Comparison of ENCODE assay signal across 15 mouse cellular contexts in the genomic region with DNA sequence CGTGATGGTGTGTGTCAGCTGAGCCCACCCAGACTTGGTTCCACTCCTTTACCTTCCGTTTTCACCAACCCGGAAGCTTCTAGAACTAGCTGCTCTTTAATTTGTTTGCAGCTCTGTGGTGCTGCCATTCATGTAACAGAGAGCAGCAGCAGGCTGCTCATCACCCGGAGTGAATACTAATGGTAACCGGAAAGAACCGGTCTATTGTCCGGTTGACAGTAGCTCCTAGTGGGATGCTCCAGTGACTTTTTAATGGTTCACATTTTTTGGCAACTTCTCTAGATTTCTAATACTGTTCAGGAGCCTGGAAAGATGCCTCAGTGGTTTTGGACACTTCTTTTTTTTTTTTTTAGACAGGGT. TPM values are rescaled to one million over a fixed set of nuclear protein-coding genes. Genes with fewer than 3 reads are reported as not detected.
A peak's percentile ranks its signal among the peaks of the same experiment; 100 is the strongest.
DNase-seq lines count a peak whose midpoint lies in the region; ATAC-seq and TF ChIP-seq lines count a peak whose summit lies in the region.
"Had no signal": no experiment of that assay in that cellular context is flagged by ENCODE, and none has a peak within 500 bp of the region (broad histone marks: within the 10 kb centered on the region; RNA-seq: fewer than 3 reads in every experiment).

No protein-coding gene starts in this region.

- DNase-seq in frontal cortex, postnatal 25 days (ENCODE audit: low spot score in 2 of 2): no peak
- peak; percentile 19 for DNase-seq in neural tube, embryonic 11.5 days (ENCODE audit: low spot score)
- no peak for DNase-seq in neural tube, embryonic 10.5 days (ENCODE audit: extremely low spot score, low spot score)
- no peak for DNase-seq in heart, adult 9 months (ENCODE audit: low spot score in 2 of 2)
- DNase-seq in MN1 (ENCODE audit: low spot score): no peak

- TF ChIP-seq POLR2A in olfactory bulb, adult 2 months (IDR thresholded peaks at IDR 0.05; ENCODE audit: insufficient read depth, low read depth, low read length): no peak

- H3K36me3 ChIP-seq in neural tube, embryonic 11.5 days (ENCODE audit: control insufficient read depth, insufficient read depth, low read length): no peaks in the 10 kb centered on the region
- H3K36me3 ChIP-seq in intestine, postnatal 0 days (ENCODE audit: control insufficient read depth, insufficient read depth): no peaks in the 10 kb centered on the region
- H3K36me3 ChIP-seq: embryonic facial prominence, embryonic 15.5 days; limb, embryonic 10.5 days; liver, embryonic 12.5 days; lung, embryonic 15.5 days had no signal

- no peaks in the 10 kb centered on the region for H3K4me1 ChIP-seq in neural tube, embryonic 11.5 days (ENCODE audit: control insufficient read depth, insufficient read depth, low read length)
- H3K4me1 ChIP-seq in intestine, postnatal 0 days (replicated peaks; ENCODE audit: control insufficient read depth, insufficient read depth, low read length): no peaks in the 10 kb centered on the region
- H3K4me1 ChIP-seq in olfactory bulb, adult 2 months (ENCODE audit: control insufficient read depth, insufficient read depth, low read length): peaks cover 3% of the 10 kb centered on the region
- H3K4me1 ChIP-seq: embryonic facial prominence, embryonic 15.5 days; liver, embryonic 12.5 days; lung, embryonic 15.5 days had no signal

- no peak overlapping the region for H3K9ac ChIP-seq in neural tube, embryonic 11.5 days (ENCODE audit: low read length)
- no peak overlapping the region for H3K9ac ChIP-seq in intestine, postnatal 0 days (ENCODE audit: low read depth, low read length)
- H3K9ac ChIP-seq: embryonic facial prominence, embryonic 15.5 days; liver, embryonic 12.5 days; lung, embryonic 15.5 days had no signal

- no peaks in the 10 kb centered on the region for H3K27me3 ChIP-seq in neural tube, embryonic 11.5 days (ENCODE audit: control insufficient read depth, insufficient read depth, low read length)
- no peaks in the 10 kb centered on the region for H3K27me3 ChIP-seq in intestine, postnatal 0 days (replicated peaks; ENCODE audit: control insufficient read depth, insufficient read depth, low read length)
- H3K27me3 ChIP-seq: embryonic facial prominence, embryonic 15.5 days; lung, embryonic 15.5 days had no signal

- H3K4me3 ChIP-seq in neural tube, embryonic 11.5 days (ENCODE audit: low read depth, low read length): no peak overlapping the region
- no peak overlapping the region for H3K4me3 ChIP-seq in intestine, postnatal 0 days (ENCODE audit: low read depth, low read length)
- no peak overlapping the region for H3K4me3 ChIP-seq in olfactory bulb, adult 2 months (ENCODE audit: insufficient read depth, low read depth, low read length)
- H3K4me3 ChIP-seq: embryonic facial prominence, embryonic 15.5 days; limb, embryonic 10.5 days; liver, embryonic 12.5 days; lung, embryonic 15.5 days had no signal

- peak; percentile 27; the same call in 1 of the 2 replicates for ATAC-seq in frontal cortex, adult (ENCODE audit: low TSS enrichment)
- ATAC-seq in neural tube, embryonic 11.5 days (ENCODE audit: insufficient read depth, low FRiP score, low TSS enrichment): peak; percentile 16; the same call in 1 of the 2 replicates
- no peak for ATAC-seq in intestine, postnatal 0 days
- ATAC-seq: liver, embryonic 12.5 days had no signal

- no peak for TF ChIP-seq CTCF in intestine, postnatal 0 days (IDR thresholded peaks at IDR 0.05; ENCODE audit: low read depth)
- TF ChIP-seq CTCF in olfactory bulb, adult 2 months (IDR thresholded peaks at IDR 0.05; ENCODE audit: insufficient read depth, low read depth, low read length): no peak

- 87% methylated on average over 7 of the region's 7 CpGs for WGBS in neural tube, embryonic 11.5 days
- WGBS in intestine, postnatal 0 days: 88% methylated on average over 7 of the region's 7 CpGs
- WGBS in olfactory bulb, adult 2 months: 56% methylated on average over 7 of the region's 7 CpGs

- no peak overlapping the region for H3K27ac ChIP-seq in neural tube, embryonic 11.5 days (ENCODE audit: low read depth, low read length)
- H3K27ac ChIP-seq in intestine, postnatal 0 days (ENCODE audit: low read depth, low read length): no peak overlapping the region
- H3K27ac ChIP-seq in olfactory bulb, adult 2 months (ENCODE audit: insufficient read depth, low read depth, low read length): 0 out of 2 replicates have a peak overlapping the region, but pooled peaks have one; percentile 9
- H3K27ac ChIP-seq: embryonic facial prominence, embryonic 15.5 days; limb, embryonic 10.5 days; liver, embryonic 12.5 days; lung, embryonic 15.5 days had no signal

- H3K9me3 ChIP-seq in neural tube, embryonic 11.5 days (ENCODE audit: control insufficient read depth, low read length): no peaks in the 10 kb centered on the region
- no peaks in the 10 kb centered on the region for H3K9me3 ChIP-seq in intestine, postnatal 0 days (ENCODE audit: control insufficient read depth)
- H3K9me3 ChIP-seq: embryonic facial prominence, embryonic 15.5 days; limb, embryonic 10.5 days; liver, embryonic 12.5 days; lung, embryonic 15.5 days had no signal

- H3K4me2 ChIP-seq in neural tube, embryonic 11.5 days (ENCODE audit: low read depth): no peak overlapping the region
- peak overlapping the region; percentile 60; the same call in 1 of the 2 replicates for H3K4me2 ChIP-seq in intestine, postnatal 0 days (replicated peaks; ENCODE audit: low read depth)
- H3K4me2 ChIP-seq: heart, embryonic 11.5 days; liver, embryonic 12.5 days had no signal

RNA-seq across cellular contexts. Expression of gene Sfta2, which starts 10.2 kb away (rescaled TPM):
- polyA plus RNA-seq in neural tube, embryonic 11.5 days (2014; fragmentation: Nextera tagmentation; extraction: Ambion mirVana): not detected in 2 replicates
- 0.99 and 1.0 TPM in 2 replicates for polyA plus RNA-seq in intestine, postnatal 0 days (2015; fragmentation: Nextera tagmentation; extraction: Ambion mirVana)
- not detected in 2 replicates for polyA plus RNA-seq in olfactory bulb, adult 2 months (2012; ENCODE audit: insufficient read depth, insufficient read length, low replicate concordance, missing spikeins)
- polyA plus RNA-seq: cerebellum, adult 2 months; cortical plate, adult 2 months; heart, embryonic 11.5 days; limb, embryonic 10.5 days; liver, embryonic 12.5 days had no signal

RNA-seq across cellular contexts. Expression of gene 2300002M23Rik, which starts 23.9 kb away (rescaled TPM):
- not detected in 2 replicates for polyA plus RNA-seq in neural tube, embryonic 11.5 days (2014; fragmentation: Nextera tagmentation; extraction: Ambion mirVana)
- not detected in 2 replicates for polyA plus RNA-seq in intestine, postnatal 0 days (2015; fragmentation: Nextera tagmentation; extraction: Ambion mirVana)
- not detected in 2 replicates for polyA plus RNA-seq in olfactory bulb, adult 2 months (2012; ENCODE audit: insufficient read depth, insufficient read length, low replicate concordance, missing spikeins)
- polyA plus RNA-seq: cerebellum, adult 2 months; cortical plate, adult 2 months; heart, embryonic 11.5 days; limb, embryonic 10.5 days; liver, embryonic 12.5 days had no signal

RNA-seq across cellular contexts. Expression of gene Gm9573, which starts 35.2 kb away (rescaled TPM):
- polyA plus RNA-seq in neural tube, embryonic 11.5 days (2014; fragmentation: Nextera tagmentation; extraction: Ambion mirVana): not detected in 2 replicates
- not detected in 2 replicates for polyA plus RNA-seq in intestine, postnatal 0 days (2015; fragmentation: Nextera tagmentation; extraction: Ambion mirVana)
- not detected in 2 replicates for polyA plus RNA-seq in olfactory bulb, adult 2 months (2012; ENCODE audit: insufficient read depth, insufficient read length, low replicate concordance, missing spikeins)
- polyA plus RNA-seq: cerebellum, adult 2 months; heart, embryonic 11.5 days; limb, embryonic 10.5 days; liver, embryonic 12.5 days; lung, embryonic 15.5 days had no signal

RNA-seq across cellular contexts. Expression of gene Cdsn, which starts 39.3 kb away (rescaled TPM):
- 0.13 TPM in 1 of 2 replicates, not detected in the other for polyA plus RNA-seq in neural tube, embryonic 11.5 days (2014; fragmentation: Nextera tagmentation; extraction: Ambion mirVana)
- polyA plus RNA-seq in intestine, postnatal 0 days (2015; fragmentation: Nextera tagmentation; extraction: Ambion mirVana): 0.22 and 0.40 TPM in 2 replicates
- polyA plus RNA-seq in olfactory bulb, adult 2 months (2012; ENCODE audit: insufficient read depth, insufficient read length, low replicate concordance, missing spikeins): not detected in 2 replicates
- polyA plus RNA-seq: limb, embryonic 10.5 days; liver, embryonic 12.5 days; lung, embryonic 15.5 days had no signal

RNA-seq across cellular contexts. Expression of gene Mucl3, which starts 52.3 kb away (rescaled TPM):
- 0.09 TPM in 1 of 2 replicates, not detected in the other for polyA plus RNA-seq in neural tube, embryonic 11.5 days (2014; fragmentation: Nextera tagmentation; extraction: Ambion mirVana)
- 2.8 and 16.7 TPM in 2 replicates for polyA plus RNA-seq in intestine, postnatal 0 days (2015; fragmentation: Nextera tagmentation; extraction: Ambion mirVana)
- polyA plus RNA-seq in olfactory bulb, adult 2 months (2012; ENCODE audit: insufficient read depth, insufficient read length, low replicate concordance, missing spikeins): not detected in 2 replicates
- polyA plus RNA-seq: cerebellum, adult 2 months had no signal
